Mouse (Mus musculus): Measurements from ENCODE around the gene Cntnap5c.

DNA sequence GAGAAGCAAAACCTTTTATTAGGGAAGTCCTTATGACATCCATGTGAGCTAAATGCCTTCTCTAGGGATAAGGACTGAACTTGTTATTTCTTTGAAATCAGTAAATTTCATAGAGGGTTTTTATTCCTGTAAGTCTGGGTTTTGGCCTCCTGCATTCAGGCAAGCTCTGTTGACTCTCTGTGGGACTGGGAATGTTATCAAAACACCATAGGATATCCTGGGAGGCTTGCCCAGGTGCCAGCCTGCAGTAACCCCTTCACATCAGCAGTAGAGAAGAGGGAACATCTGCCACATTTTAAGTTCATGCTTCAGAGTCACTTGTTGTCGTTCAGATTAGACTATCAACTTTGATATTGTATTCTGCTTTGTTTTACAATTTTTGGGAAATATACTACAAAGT, 639.4 kb downstream of the Cntnap5c start:
- TF ChIP-seq EP300 (IDR thresholded peaks at IDR 0.05; ENCODE audit: low read depth) = no peak
- TF ChIP-seq CTCF (IDR thresholded peaks at IDR 0.05; ENCODE audit: low read depth) = no peak

All from liver, postnatal 0 days (tissue).